Mouse (Mus musculus): ENCODE data around the gene Rassf3.

Gene Rassf3

GRCm38 (mm10) chr10:121429981-121430682 lies 46.0 kb downstream of the Rassf3 start:
- DNase-seq (ENCODE audit: low spot score in 2 of 2) = peak in 1 of 2 experiments; percentile 49

- no peak for DNase-seq (ENCODE audit: low spot score in 2 of 2)
Measured at GRCm38 (mm10) chr10:121429581-121429980, 46.6 kb downstream of the Rassf3 start.

GRCm38 (mm10) chr10:121429089-121429488 lies 47.1 kb downstream of the Rassf3 start:
- no peak for DNase-seq (ENCODE audit: low spot score in 2 of 2)

GRCm38 (mm10) chr10:121428011-121428711 lies 48.0 kb downstream of the Rassf3 start:
- DNase-seq (ENCODE audit: low spot score in 2 of 2) = no peak

- DNase-seq (ENCODE audit: low spot score in 2 of 2) = peak; percentile 60 to 74
Measured at GRCm38 (mm10) chr10:121427136-121427535, 49.0 kb downstream of the Rassf3 start.

GRCm38 (mm10) chr10:121426458-121427070 lies 49.6 kb downstream of the Rassf3 start:
- no peak for DNase-seq (ENCODE audit: low spot score in 2 of 2)

GRCm38 (mm10) chr10:121425506-121426025 lies 50.6 kb downstream of the Rassf3 start:
- no peak for DNase-seq (ENCODE audit: low spot score in 2 of 2)

- peak; percentile 47 to 59 for DNase-seq (ENCODE audit: low spot score in 2 of 2)
Measured at GRCm38 (mm10) chr10:121425079-121425478, 51.1 kb downstream of the Rassf3 start.

GRCm38 (mm10) chr10:121424455-121424854 lies 51.7 kb downstream of the Rassf3 start:
- no peak for DNase-seq (ENCODE audit: low spot score in 2 of 2)

GRCm38 (mm10) chr10:121423541-121424349 lies 52.4 kb downstream of the Rassf3 start:
- no peak for DNase-seq (ENCODE audit: low spot score in 2 of 2)

GRCm38 (mm10) chr10:121422294-121422693 lies 53.9 kb downstream of the Rassf3 start:
- DNase-seq (ENCODE audit: low spot score in 2 of 2) = no peak

- DNase-seq (ENCODE audit: low spot score in 2 of 2) = no peak
Measured at GRCm38 (mm10) chr10:121421657-121422290, 54.4 kb downstream of the Rassf3 start.

- no peak for DNase-seq (ENCODE audit: low spot score in 2 of 2)
Measured at GRCm38 (mm10) chr10:121421023-121421422, 55.1 kb downstream of the Rassf3 start.

- DNase-seq (ENCODE audit: low spot score in 2 of 2) = peak; percentile 38 to 43
Measured at GRCm38 (mm10) chr10:121419640-121420470, 56.3 kb downstream of the Rassf3 start.

GRCm38 (mm10) chr10:121418835-121419234 lies 57.3 kb downstream of the Rassf3 start:
- DNase-seq (ENCODE audit: low spot score in 2 of 2) = no peak

GRCm38 (mm10) chr10:121414127-121414526 lies 62.0 kb downstream of the Rassf3 start:
- DNase-seq (ENCODE audit: low spot score in 2 of 2) = no peak

- DNase-seq (ENCODE audit: low spot score in 2 of 2) = no peak
Measured at GRCm38 (mm10) chr10:121412824-121413223, 63.3 kb downstream of the Rassf3 start.

- DNase-seq (ENCODE audit: low spot score in 2 of 2) = no peak
Measured at GRCm38 (mm10) chr10:121411721-121412455, 64.3 kb downstream of the Rassf3 start.

GRCm38 (mm10) chr10:121409717-121410116 lies 66.4 kb downstream of the Rassf3 start:
- DNase-seq (ENCODE audit: low spot score in 2 of 2) = no peak

- no peak for DNase-seq (ENCODE audit: low spot score in 2 of 2)
Measured at GRCm38 (mm10) chr10:121403946-121404345, 72.2 kb downstream of the Rassf3 start.
